Mouse (Mus musculus) hindbrain, embryonic 14.5 days (tissue): ENCODE results near the gene Ppp2r5d. TPM values are rescaled to one million over a fixed set of nuclear protein-coding genes. Genes with fewer than 3 reads are reported as not detected.
A peak's percentile ranks its signal among the peaks of the same experiment; 100 is the strongest.

Experiments used
- ATAC-seq: fragments of 200-750 bp; cut with Nextera tagmentation; 2 replicates; pipeline ENCODE4 v1.8.0; 2017; ENCODE audit warnings: moderate number of reproducible peaks, mild to moderate bottlenecking, moderate TSS enrichment, moderate library complexity; ENCODE audit not compliant: low FRiP score
- DNase-seq: peaks from one replicate; pipeline ENCODE4 v3.0.0-alpha.2; 2015; ENCODE audit warnings: low spot score
- H3K27ac ChIP-seq: fragments of 300-500 bp; sonication (generic); 2 replicates; pipeline ENCODE4 v1.5.1; 2014; ENCODE audit warnings: mild to moderate bottlenecking, moderate library complexity
- H3K27me3 ChIP-seq: fragments of 300-500 bp; sonication (generic); 2 replicates; pipeline ENCODE4 v1.6.1; 2014; ENCODE audit warnings: mild to moderate bottlenecking, low read length, mixed read lengths; ENCODE audit not compliant: control insufficient read depth, insufficient read depth
- H3K36me3 ChIP-seq: fragments of 300-500 bp; sonication (generic); replicated peaks from 2 replicates; pipeline ENCODE4 v1.6.1; 2014; ENCODE audit not compliant: control insufficient read depth, insufficient read depth
- H3K4me1 ChIP-seq: fragments of 300-500 bp; sonication (generic); replicated peaks from 2 replicates; pipeline ENCODE4 v1.6.1; 2014; ENCODE audit warnings: antibody characterized with exemption, low read length, mixed read lengths; ENCODE audit not compliant: control insufficient read depth, insufficient read depth
- H3K4me2 ChIP-seq: fragments of 300-500 bp; sonication (generic); replicated peaks from 2 replicates; pipeline ENCODE4 v1.6.1; 2014; ENCODE audit warnings: mild to moderate bottlenecking, moderate library complexity
- H3K4me3 ChIP-seq: fragments of 300-500 bp; sonication (generic); replicated peaks from 2 replicates; pipeline ENCODE4 v1.5.1; 2014; ENCODE audit warnings: mild to moderate bottlenecking, low read length
- H3K9ac ChIP-seq: fragments of 300-500 bp; sonication (generic); 2 replicates; pipeline ENCODE4 v1.6.1; 2014
- H3K9me3 ChIP-seq: fragments of 300-500 bp; sonication (generic); 2 replicates; pipeline ENCODE4 v1.6.1; 2016; ENCODE audit warnings: low read length; ENCODE audit not compliant: control insufficient read depth
- WGBS: fragments of 180-500 bp; shearing (Covaris S2); extraction: QIAGEN DNeasy Blood & Tissue Kit; methylation state at CpG from one replicate; pipeline ENCODE4 v1.1.7; 2014; 5-methylcytosine and 5-hydroxymethylcytosine counted together
- polyA plus RNA-seq: library from polyadenylated mRNA; unstranded; fragments of >200 nt; fragmentation: Nextera tagmentation; extraction: Ambion mirVana; gene quantifications from 2 replicates; pipeline ENCODE4 v1.2.1, GENCODE M21; 2014

The Ppp2r5d gene
- polyA plus RNA-seq, 1 experiment from 2014 or later: 78.2 TPM

DNA sequence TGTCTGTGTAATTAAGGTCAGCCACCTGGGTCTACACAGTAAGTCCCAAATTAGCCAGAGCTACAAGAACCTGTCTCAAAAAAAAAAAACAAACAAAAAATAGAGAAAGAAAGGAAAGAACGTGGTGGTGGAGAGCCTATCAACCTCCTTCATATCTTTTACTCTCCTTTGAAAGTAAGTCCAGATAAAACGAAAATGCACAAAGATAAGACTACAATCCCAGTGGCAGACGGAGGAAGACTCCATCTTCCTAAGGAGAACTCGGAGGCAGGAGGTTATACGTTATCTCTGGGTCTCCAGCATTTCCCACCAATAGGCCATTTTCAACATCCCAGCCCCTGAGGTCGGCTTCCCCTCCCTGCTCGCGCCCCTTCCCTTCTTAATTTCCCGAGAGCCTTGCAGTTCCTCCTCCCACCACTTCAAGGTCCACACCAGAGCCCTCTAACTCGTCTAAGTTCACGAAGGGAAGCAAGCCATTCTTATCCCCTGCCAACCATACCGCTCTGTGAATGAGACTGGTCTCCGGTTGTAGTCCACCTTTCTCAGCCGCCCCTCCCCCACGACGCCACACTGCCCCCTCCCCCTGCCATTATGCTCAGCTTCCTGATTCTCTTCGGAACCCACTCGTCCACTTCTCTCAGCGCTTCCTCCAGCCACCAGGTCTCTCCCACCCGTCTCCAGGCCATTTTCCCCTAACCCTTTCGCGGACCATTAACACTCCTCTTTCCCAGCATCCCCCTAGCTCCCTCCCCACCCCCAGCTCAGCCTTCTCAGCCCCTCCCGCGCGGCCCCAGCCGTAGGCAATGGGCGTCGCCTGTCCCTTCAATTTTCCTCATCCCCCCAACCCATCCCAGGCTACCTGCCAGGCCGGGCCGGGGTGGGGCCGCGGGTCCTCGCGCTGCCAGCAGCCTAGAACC, 24.8 kb downstream of the Ppp2r5d start:
- peak; percentile 11 for ATAC-seq
- peaks cover 55% of the 10 kb centered on the region for H3K36me3 ChIP-seq
- WGBS: 1% methylated on average over 34 of the region's 34 CpGs
- H3K9me3 ChIP-seq: no peaks in the 10 kb centered on the region
- peak overlapping the region; percentile 91 for H3K4me3 ChIP-seq
- H3K4me1 ChIP-seq: peaks cover 22% of the 10 kb centered on the region
- peak overlapping the region; percentile 84 for H3K27ac ChIP-seq
- H3K4me2 ChIP-seq: peak overlapping the region; percentile 91
- DNase-seq: peak; percentile 53
- no peaks in the 10 kb centered on the region for H3K27me3 ChIP-seq
- H3K9ac ChIP-seq: peak overlapping the region; percentile 75

DNA sequence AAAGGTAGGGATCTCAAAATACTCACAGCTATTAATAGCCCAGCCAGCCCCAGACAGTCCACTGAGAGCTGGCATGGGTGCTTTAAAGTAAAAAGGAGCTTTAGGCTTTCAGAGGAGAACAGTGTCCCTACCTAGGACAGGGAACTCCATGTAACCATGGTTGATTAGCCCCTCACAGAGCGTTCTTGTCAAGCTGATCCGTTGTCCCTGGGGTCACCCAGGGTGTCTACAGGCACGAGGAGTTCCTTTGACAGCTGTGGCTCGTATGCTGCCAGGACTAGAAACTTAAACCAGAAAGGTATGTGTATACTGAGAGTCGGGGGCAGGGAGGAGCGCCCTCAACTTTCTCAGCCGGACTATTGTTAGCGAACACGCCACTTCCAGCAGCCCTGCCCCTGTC, 26.0 kb downstream of the Ppp2r5d start:
- WGBS: 75% methylated on average over 9 of the region's 9 CpGs
- Histone ChIP-seq H3K4me3 (peak overlapping the region; percentile 91; the same call in 1 of the 2 replicates), H3K9ac (peak overlapping the region; percentile 6; the same call in 1 of the 2 replicates), H3K4me1 (peaks cover 22% of the 10 kb centered on the region), H3K27ac (no peak overlapping the region), H3K36me3 (peaks cover 49% of the 10 kb centered on the region), H3K27me3 (no peaks in the 10 kb centered on the region), H3K4me2 (peak overlapping the region; percentile 91), H3K9me3 (no peaks in the 10 kb centered on the region)
- DNase-seq: no peak
- no peak for ATAC-seq

DNA sequence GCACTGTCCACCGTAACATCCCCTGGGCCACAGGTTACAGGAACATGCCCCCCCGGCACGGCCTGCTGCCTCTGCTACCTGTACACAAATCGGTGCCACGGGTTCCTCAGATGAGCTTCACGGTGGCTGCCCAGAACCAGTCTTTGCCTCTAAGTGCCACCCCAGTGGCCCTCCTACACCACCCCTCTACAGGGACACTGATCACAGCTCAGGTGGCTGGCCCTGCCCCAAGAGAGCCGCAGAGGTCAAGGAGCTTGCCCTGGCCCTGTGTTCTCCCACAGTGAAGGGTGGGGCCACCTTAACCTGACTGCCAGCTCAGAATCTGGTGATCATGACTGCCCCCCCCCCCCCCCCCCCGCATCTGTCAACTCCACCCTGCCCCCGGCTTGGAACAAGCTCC, 26.5 kb downstream of the Ppp2r5d start, which contains the start of gene Mea1:
Mea1 (plus strand) TSS at position 378 of the 400 bp plus-strand sequence.
- Histone ChIP-seq H3K36me3 (peaks cover 44% of the 10 kb centered on the region), H3K9ac (peak within 1 kb of the TSS; percentile 75), H3K4me3 (peak within 1 kb of the TSS; percentile 91), H3K27ac (peak within 1 kb of the TSS; percentile 84), H3K9me3 (no peaks in the 10 kb centered on the region), H3K4me2 (peak within 1 kb of the TSS; percentile 91), H3K27me3 (no peaks in the 10 kb centered on the region), H3K4me1 (peaks cover 25% of the 10 kb centered on the region)
- ATAC-seq: no peak
- WGBS: 95% methylated on average over 8 of the region's 9 CpGs
- DNase-seq: no peak

DNA sequence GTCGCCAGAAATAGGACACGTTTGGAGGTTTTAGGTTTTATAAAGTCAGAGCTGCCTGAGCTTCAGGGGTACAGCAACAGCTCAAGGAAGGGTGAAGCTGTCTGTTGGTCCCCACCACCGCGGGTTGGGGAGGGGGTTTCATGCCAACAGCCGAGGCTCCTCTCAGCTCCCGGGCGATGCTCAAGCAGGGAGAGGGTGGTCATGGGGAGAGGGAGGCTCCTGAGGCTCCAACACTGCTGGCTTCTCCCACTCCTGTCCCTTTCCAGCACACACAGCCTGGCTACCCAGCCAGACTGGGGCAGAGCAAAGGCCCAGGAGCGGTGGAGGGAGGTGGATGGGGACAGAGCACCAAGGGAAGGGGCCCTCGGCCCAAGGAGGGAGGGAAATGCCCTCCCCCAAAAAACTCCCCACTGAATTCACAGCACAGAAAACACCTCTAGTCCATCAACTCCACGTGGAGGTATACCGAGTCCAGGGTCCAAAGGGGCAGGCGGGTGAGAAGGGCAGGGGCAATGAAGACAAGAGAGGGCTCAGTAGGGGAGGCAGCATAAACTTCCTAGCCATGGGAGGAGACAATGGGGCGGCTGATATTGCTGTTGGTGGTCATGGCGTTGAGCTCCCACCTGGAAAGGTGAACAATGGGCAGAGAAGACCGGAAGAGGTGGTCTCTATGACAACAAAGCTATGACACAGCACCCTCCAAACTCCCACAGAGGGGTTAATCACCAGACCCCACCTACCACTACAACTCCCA, 30.2 kb downstream of the Ppp2r5d start:
- Histone ChIP-seq H3K9ac (peak overlapping the region; percentile 69), H3K27ac (peak overlapping the region; percentile 43; the same call in 1 of the 2 replicates), H3K9me3 (no peaks in the 10 kb centered on the region), H3K4me1 (peaks cover 20% of the 10 kb centered on the region), H3K36me3 (peaks cover 51% of the 10 kb centered on the region), H3K4me2 (peak overlapping the region; percentile 88), H3K4me3 (peak overlapping the region; percentile 80), H3K27me3 (no peaks in the 10 kb centered on the region)
- 19% methylated on average over 15 of the region's 15 CpGs for WGBS
- DNase-seq: no peak
- peak; percentile 17; the same call in 1 of the 2 replicates for ATAC-seq

DNA sequence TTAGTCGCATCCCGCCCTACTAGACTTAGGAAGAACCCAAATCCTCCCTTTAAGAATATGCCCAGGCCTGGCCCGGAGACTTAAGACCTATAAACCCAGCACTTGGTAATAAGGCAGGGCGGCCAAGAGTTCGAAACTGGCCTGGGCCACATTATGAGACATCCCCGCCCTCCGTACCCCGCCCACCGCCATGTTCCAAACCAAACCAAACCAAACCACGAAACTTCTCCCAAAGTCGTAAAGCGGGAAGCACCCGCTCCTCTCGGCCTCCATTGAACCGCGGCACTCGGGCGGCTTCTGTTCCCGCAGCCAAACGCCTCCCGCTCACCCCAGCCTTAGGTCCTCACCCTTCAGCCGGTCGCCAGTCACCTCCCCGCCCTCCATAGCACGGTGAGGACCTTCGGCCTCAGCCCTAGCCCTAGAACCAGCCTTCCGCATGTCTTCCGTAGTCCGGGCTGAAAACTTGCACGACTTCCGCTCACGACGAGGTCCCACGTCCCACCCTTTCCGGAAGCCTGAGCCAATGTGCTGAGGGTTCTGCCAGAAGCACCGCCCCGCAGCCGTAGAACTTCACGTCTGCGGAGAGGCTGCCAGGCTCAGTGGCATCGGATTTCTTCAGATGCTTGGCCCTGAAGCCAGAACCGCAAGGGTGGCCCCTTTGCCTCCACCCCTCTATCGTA, 30.9 kb downstream of the Ppp2r5d start, which contains the start of gene Rrp36:
Rrp36 (minus strand) TSS at position 503 of the 680 bp plus-strand sequence.
- DNase-seq (peak; percentile 93), ATAC-seq (peak; percentile 89)
- H3K4me2 ChIP-seq: peak within 1 kb of the TSS; percentile 88
- peak within 1 kb of the TSS; percentile 69 for H3K9ac ChIP-seq
- H3K4me3 ChIP-seq: peak within 1 kb of the TSS; percentile 80
- H3K9me3 ChIP-seq: no peaks in the 10 kb centered on the region
- H3K27ac ChIP-seq: peak within 1 kb of the TSS; percentile 58; the same call in 1 of the 2 replicates
- peaks cover 59% of the 10 kb centered on the region for H3K36me3 ChIP-seq
- WGBS: under 1% methylated on average over 43 of the region's 43 CpGs
- H3K4me1 ChIP-seq: peaks cover 12% of the 10 kb centered on the region
- no peaks in the 10 kb centered on the region for H3K27me3 ChIP-seq

DNA sequence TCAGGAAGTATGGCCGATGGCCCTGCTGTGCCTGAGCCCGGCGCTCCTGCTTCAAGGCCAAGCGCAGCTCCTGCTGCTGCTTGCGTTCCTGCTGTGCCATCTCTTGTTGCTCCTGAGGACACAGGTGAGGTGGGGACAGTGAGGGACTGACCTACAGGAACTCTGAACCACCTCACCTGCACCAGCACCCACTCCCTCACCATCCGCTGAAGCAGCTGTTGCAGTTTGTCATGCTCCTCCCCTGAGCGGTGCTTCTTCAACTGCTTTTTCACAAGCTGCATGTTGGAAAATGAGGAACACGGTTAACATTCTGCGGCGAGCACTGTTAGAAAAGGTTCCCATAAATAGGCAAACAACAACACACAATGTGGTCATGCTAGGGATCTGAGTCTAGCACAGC, 35.0 kb downstream of the Ppp2r5d start:
- peaks cover 6% of the 10 kb centered on the region for H3K4me1 ChIP-seq
- H3K9me3 ChIP-seq: no peaks in the 10 kb centered on the region
- no peak for ATAC-seq
- H3K9ac ChIP-seq: no peak overlapping the region
- no peak overlapping the region for H3K4me3 ChIP-seq
- no peak overlapping the region for H3K4me2 ChIP-seq
- H3K27me3 ChIP-seq: no peaks in the 10 kb centered on the region
- H3K27ac ChIP-seq: no peak overlapping the region
- no peak for DNase-seq
- WGBS: 97% methylated on average over 10 of the region's 10 CpGs
- peaks cover 64% of the 10 kb centered on the region for H3K36me3 ChIP-seq

DNA sequence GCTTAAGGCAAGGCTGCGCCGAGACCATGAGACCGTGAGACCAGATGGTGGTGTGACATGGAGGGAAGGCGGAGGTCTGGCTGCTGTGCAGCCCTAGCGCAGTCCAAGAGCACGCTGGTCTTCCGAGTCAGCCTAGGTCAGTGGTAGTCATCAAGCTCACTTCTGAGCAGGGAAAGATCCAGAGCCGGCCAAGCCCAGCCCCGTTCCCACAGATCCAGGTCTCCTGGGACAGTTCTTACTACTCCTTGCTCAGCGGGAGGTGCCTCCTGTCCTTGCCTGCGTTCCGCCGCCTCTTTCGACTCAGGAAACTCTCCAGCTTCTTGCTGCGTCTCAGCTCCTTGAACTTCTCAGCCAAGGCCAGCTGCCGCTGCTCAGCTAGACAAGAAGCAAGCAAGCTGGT, 37.2 kb downstream of the Ppp2r5d start:
- no peak for DNase-seq
- H3K4me3 ChIP-seq: no peak overlapping the region
- ATAC-seq: no peak
- H3K27me3 ChIP-seq: no peaks in the 10 kb centered on the region
- no peak overlapping the region for H3K27ac ChIP-seq
- H3K4me1 ChIP-seq: no peaks in the 10 kb centered on the region
- H3K9ac ChIP-seq: no peak overlapping the region
- 90% methylated on average over 16 of the region's 16 CpGs for WGBS
- peaks cover 82% of the 10 kb centered on the region for H3K36me3 ChIP-seq
- H3K4me2 ChIP-seq: no peak overlapping the region
- no peaks in the 10 kb centered on the region for H3K9me3 ChIP-seq

DNA sequence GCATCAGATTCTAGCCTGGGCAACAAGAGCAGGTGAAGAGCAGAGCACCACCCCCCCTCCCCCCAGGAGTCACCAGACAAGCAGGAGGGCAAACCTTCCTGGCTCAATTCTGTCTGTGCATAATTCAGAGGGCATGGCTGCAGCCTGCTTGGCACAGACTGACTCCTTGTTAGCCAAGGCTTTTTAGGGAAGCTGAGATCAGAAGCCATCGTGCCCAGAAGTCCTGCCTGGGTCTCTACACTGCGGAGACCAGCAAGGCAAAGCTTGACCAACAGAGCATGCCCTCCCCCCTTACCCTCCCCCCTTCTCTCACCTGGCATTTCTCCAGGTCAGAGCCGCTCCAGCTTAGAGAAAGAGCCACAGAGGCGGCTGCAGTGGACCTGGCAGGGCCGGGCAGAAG, 42.2 kb downstream of the Ppp2r5d start:
- ATAC-seq: no peak
- no peak for DNase-seq
- Histone ChIP-seq H3K4me3 (no peak overlapping the region), H3K27ac (no peak overlapping the region), H3K36me3 (peaks cover 98% of the 10 kb centered on the region), H3K4me1 (no peaks in the 10 kb centered on the region), H3K9ac (no peak overlapping the region), H3K9me3 (no peaks in the 10 kb centered on the region), H3K4me2 (no peak overlapping the region), H3K27me3 (no peaks in the 10 kb centered on the region)
- WGBS: 92% methylated on average over 5 of the region's 5 CpGs
